Mouse (Mus musculus) c-Kit-negative CD71-positive TER-119-positive erythroid progenitor cells, embryonic 14.5 days (primary cell): ENCODE results near the gene Hebp1.

Experiments
- DNase-seq: peaks from one replicate; pipeline ENCODE4 v3.0.0-alpha.2; 2013; ENCODE audit warnings: low read depth, low spot score

The Hebp1 gene

GRCm38 (mm10) chr6:135116479-135116878 lies 81.3 kb downstream of the Hebp1 start:
- DNase-seq = no peak

- no peak for DNase-seq
These were observed 84.7 kb downstream of the Hebp1 start for GRCm38 (mm10) chr6:135113114-135113436.

- DNase-seq = no peak
These were observed 85.3 kb downstream of the Hebp1 start for GRCm38 (mm10) chr6:135112411-135113113.

GRCm38 (mm10) chr6:135107014-135107413 lies 90.8 kb downstream of the Hebp1 start:
- no peak for DNase-seq

GRCm38 (mm10) chr6:135102736-135103303 lies 95.0 kb downstream of the Hebp1 start:
- DNase-seq = no peak

GRCm38 (mm10) chr6:135100787-135101472 lies 96.9 kb downstream of the Hebp1 start:
- DNase-seq = no peak

- DNase-seq = no peak
These were observed 104.9 kb downstream of the Hebp1 start for GRCm38 (mm10) chr6:135092798-135093470.

GRCm38 (mm10) chr6:135090661-135091060 lies 107.2 kb downstream of the Hebp1 start:
- DNase-seq = no peak

GRCm38 (mm10) chr6:135089786-135090185 lies 108.0 kb downstream of the Hebp1 start:
- no peak for DNase-seq

- peak; percentile 42 for DNase-seq
These were observed 109.9 kb downstream of the Hebp1 start for GRCm38 (mm10) chr6:135087721-135088451.
